Mouse (Mus musculus) neutrophil, adult 5-6 weeks (primary cell): ENCODE results near the gene Slc2a9. TPM values are rescaled to one million over a fixed set of nuclear protein-coding genes. Genes with fewer than 3 reads are reported as not detected.

Experiments used
- ATAC-seq: fragments of 151-379, 151-347 bp; 2 replicates; pipeline ENCODE4 v1.8.0; 2017; ENCODE audit warnings: mild to moderate bottlenecking, moderate TSS enrichment; ENCODE audit not compliant: insufficient number of reproducible peaks, poor library complexity, low FRiP score, severe bottlenecking; ENCODE audit errors: extremely low read depth
- total RNA-seq: library from RNA; stranded (forward); fragments of 200-1000 nt; gene quantifications from 2 replicates; pipeline ENCODE4 v1.2.3, GENCODE M21; 2017

Gene Slc2a9
- total RNA-seq, 1 experiment from 2014 or later: 9.1 TPM

- no peak for ATAC-seq
Observed at GRCm38 (mm10) chr5:38425569-38425968, 77.4 kb downstream of the Slc2a9 start.

- ATAC-seq: no peak
Observed at GRCm38 (mm10) chr5:38422426-38422825, 80.5 kb downstream of the Slc2a9 start.

GRCm38 (mm10) chr5:38418799-38419198 lies 84.1 kb downstream of the Slc2a9 start:
- ATAC-seq: no peak

GRCm38 (mm10) chr5:38403612-38404011 lies 99.3 kb downstream of the Slc2a9 start:
- ATAC-seq: no peak

- ATAC-seq: peak; percentile 90
Observed at GRCm38 (mm10) chr5:38402288-38402687, 100.7 kb downstream of the Slc2a9 start.

- no peak for ATAC-seq
Observed at GRCm38 (mm10) chr5:38388857-38389256, 114.1 kb downstream of the Slc2a9 start.

GRCm38 (mm10) chr5:38388420-38388823 lies 114.5 kb downstream of the Slc2a9 start:
- ATAC-seq: no peak

GRCm38 (mm10) chr5:38379970-38380369 lies 123.0 kb downstream of the Slc2a9 start:
- no peak; the same call in 1 of the 2 replicates for ATAC-seq

- no peak for ATAC-seq
Observed at GRCm38 (mm10) chr5:38372369-38372768, 130.6 kb downstream of the Slc2a9 start.

- no peak for ATAC-seq
Observed at GRCm38 (mm10) chr5:38371308-38371707, 131.6 kb downstream of the Slc2a9 start.

GRCm38 (mm10) chr5:38366650-38367470 lies 136.1 kb downstream of the Slc2a9 start:
- ATAC-seq: no peak

GRCm38 (mm10) chr5:38365521-38365920 lies 137.4 kb downstream of the Slc2a9 start:
- ATAC-seq: no peak

GRCm38 (mm10) chr5:38364396-38364795 lies 138.5 kb downstream of the Slc2a9 start:
- no peak for ATAC-seq

GRCm38 (mm10) chr5:38359716-38360115 lies 143.2 kb downstream of the Slc2a9 start:
- no peak for ATAC-seq

GRCm38 (mm10) chr5:38356927-38357326 lies 146.0 kb downstream of the Slc2a9 start:
- no peak for ATAC-seq

- no peak for ATAC-seq
Observed at GRCm38 (mm10) chr5:38350351-38350929, 152.5 kb downstream of the Slc2a9 start.

- ATAC-seq: no peak
Observed at GRCm38 (mm10) chr5:38346646-38347432, 156.1 kb downstream of the Slc2a9 start.

GRCm38 (mm10) chr5:38343101-38343500 lies 159.8 kb downstream of the Slc2a9 start:
- no peak for ATAC-seq

GRCm38 (mm10) chr5:38334582-38334981 lies 168.4 kb downstream of the Slc2a9 start:
- no peak for ATAC-seq

GRCm38 (mm10) chr5:38333381-38333780 lies 169.6 kb downstream of the Slc2a9 start:
- no peak for ATAC-seq
